Mouse (Mus musculus) hindbrain, embryonic 16.5 days (tissue): ENCODE results near the gene Matk. TPM values are rescaled to one million over a fixed set of nuclear protein-coding genes. Genes with fewer than 3 reads are reported as not detected.

ENCODE experiments used
- ATAC-seq: fragments of 200-750 bp; cut with Nextera tagmentation; 2 replicates; pipeline ENCODE4 v1.8.0; 2017; ENCODE audit warnings: moderate TSS enrichment, moderate library complexity
- H3K27ac ChIP-seq: fragments of 300-500 bp; sonication (generic); 2 replicates; pipeline ENCODE4 v1.5.1; 2014; ENCODE audit warnings: low read depth, mild to moderate bottlenecking, control low read depth, low read length, moderate library complexity
- H3K27me3 ChIP-seq: fragments of 300-500 bp; sonication (generic); replicated peaks from 2 replicates; pipeline ENCODE4 v1.6.1; 2014; ENCODE audit warnings: low read length; ENCODE audit not compliant: control insufficient read depth, insufficient read depth
- H3K36me3 ChIP-seq: fragments of 300-500 bp; sonication (generic); 2 replicates; pipeline ENCODE4 v1.6.1; 2014; ENCODE audit warnings: mild to moderate bottlenecking, low read length, moderate library complexity, mixed read lengths; ENCODE audit not compliant: control insufficient read depth, insufficient read depth
- H3K4me1 ChIP-seq: fragments of 300-500 bp; sonication (generic); 2 replicates; pipeline ENCODE4 v1.6.1; 2014; ENCODE audit warnings: low read depth, low read length; ENCODE audit not compliant: control insufficient read depth, insufficient read depth
- H3K4me2 ChIP-seq: fragments of 300-500 bp; sonication (generic); 2 replicates; pipeline ENCODE4 v1.6.1; 2014; ENCODE audit warnings: mild to moderate bottlenecking, low read length, control low read depth, moderate library complexity
- H3K4me3 ChIP-seq: fragments of 300-500 bp; sonication (generic); 2 replicates; pipeline ENCODE4 v1.5.1; 2014; ENCODE audit warnings: mild to moderate bottlenecking, low read length, control low read depth, moderate library complexity
- H3K9ac ChIP-seq: fragments of 300-500 bp; sonication (generic); 2 replicates; pipeline ENCODE4 v1.6.1; 2014; ENCODE audit warnings: low read depth, mild to moderate bottlenecking, control low read depth, low read length, moderate library complexity
- H3K9me3 ChIP-seq: fragments of 300-500 bp; sonication (generic); 2 replicates; pipeline ENCODE4 v1.6.1; 2014; ENCODE audit warnings: mild to moderate bottlenecking, low read length, moderate library complexity; ENCODE audit not compliant: control insufficient read depth
- WGBS: fragments of 180-500 bp; shearing (Covaris S2); extraction: QIAGEN DNeasy Blood & Tissue Kit; methylation state at CpG from one replicate; pipeline ENCODE4 v1.1.7; 2014; 5-methylcytosine and 5-hydroxymethylcytosine counted together
- polyA plus RNA-seq: library from polyadenylated mRNA; unstranded; fragments of >200 nt; fragmentation: Nextera tagmentation; extraction: Ambion mirVana; gene quantifications from 2 replicates; pipeline ENCODE4 v1.2.1, GENCODE M21; 2015

Matk gene
- polyA plus RNA-seq, 1 experiment from 2014 or later: 72.8 TPM

GRCm38 (mm10) chr10:81295185-81295584 lies 42.5 kb downstream of the Matk start:
- H3K27ac ChIP-seq: no peak overlapping the region
- H3K4me1 ChIP-seq: peaks cover 25% of the 10 kb centered on the region
- peak overlapping the region; percentile 96; the same call in 1 of the 2 replicates for H3K4me2 ChIP-seq
- no peaks in the 10 kb centered on the region for H3K9me3 ChIP-seq
- 94% methylated on average over 6 of the region's 6 CpGs for WGBS
- peak overlapping the region; percentile 9; the same call in 1 of the 2 replicates for H3K9ac ChIP-seq
- ATAC-seq: no peak
- H3K36me3 ChIP-seq: no peaks in the 10 kb centered on the region
- H3K4me3 ChIP-seq: no peak overlapping the region
- H3K27me3 ChIP-seq: no peaks in the 10 kb centered on the region

GRCm38 (mm10) chr10:81297246-81297645 lies 44.5 kb downstream of the Matk start:
- Histone ChIP-seq H3K4me3 (no peak overlapping the region), H3K27ac (no peak overlapping the region; the same call in 1 of the 2 replicates), H3K36me3 (no peaks in the 10 kb centered on the region), H3K4me2 (no peak overlapping the region), H3K27me3 (no peaks in the 10 kb centered on the region), H3K4me1 (peaks cover 33% of the 10 kb centered on the region), H3K9me3 (no peaks in the 10 kb centered on the region), H3K9ac (no peak overlapping the region)
- 80% methylated on average over 6 of the region's 6 CpGs for WGBS
- no peak for ATAC-seq

DNA sequence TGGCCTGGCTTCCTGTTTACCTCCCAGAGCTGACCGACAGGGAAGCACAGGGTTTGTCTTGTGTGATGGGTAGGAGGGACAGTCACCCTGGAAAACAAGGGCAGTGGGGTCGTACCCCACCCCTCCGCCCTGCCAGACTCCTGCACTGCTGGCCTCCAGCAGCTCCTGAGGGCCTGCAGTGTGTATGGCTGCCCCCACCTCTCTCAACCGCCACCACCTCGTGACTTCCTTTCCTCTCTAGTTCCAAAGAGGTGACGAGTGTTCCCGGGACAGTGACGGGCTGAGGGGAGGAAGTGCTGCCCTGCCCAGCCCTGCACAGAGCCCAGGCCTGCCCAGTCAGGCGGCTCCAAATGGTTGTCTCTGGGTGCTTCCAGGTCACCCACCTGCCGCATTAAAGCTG lies 45.1 kb downstream of the Matk start:
- H3K4me1 ChIP-seq: peaks cover 37% of the 10 kb centered on the region
- WGBS: 73% methylated on average over 10 of the region's 10 CpGs
- H3K4me3 ChIP-seq: no peak overlapping the region
- H3K9ac ChIP-seq: no peak overlapping the region; the same call in 1 of the 2 replicates
- no peaks in the 10 kb centered on the region for H3K36me3 ChIP-seq
- H3K27ac ChIP-seq: peak overlapping the region; percentile 51; the same call in 1 of the 2 replicates
- no peak overlapping the region for H3K4me2 ChIP-seq
- no peaks in the 10 kb centered on the region for H3K9me3 ChIP-seq
- ATAC-seq: no peak
- no peaks in the 10 kb centered on the region for H3K27me3 ChIP-seq

GRCm38 (mm10) chr10:81298369-81299100 lies 45.8 kb downstream of the Matk start:
- no peak for ATAC-seq
- no peaks in the 10 kb centered on the region for H3K9me3 ChIP-seq
- 95% methylated on average over 17 of the region's 17 CpGs for WGBS
- H3K27me3 ChIP-seq: no peaks in the 10 kb centered on the region
- peaks cover 37% of the 10 kb centered on the region for H3K4me1 ChIP-seq
- H3K9ac ChIP-seq: no peak overlapping the region
- H3K4me2 ChIP-seq: no peak overlapping the region
- H3K27ac ChIP-seq: no peak overlapping the region
- H3K4me3 ChIP-seq: no peak overlapping the region
- H3K36me3 ChIP-seq: no peaks in the 10 kb centered on the region

DNA sequence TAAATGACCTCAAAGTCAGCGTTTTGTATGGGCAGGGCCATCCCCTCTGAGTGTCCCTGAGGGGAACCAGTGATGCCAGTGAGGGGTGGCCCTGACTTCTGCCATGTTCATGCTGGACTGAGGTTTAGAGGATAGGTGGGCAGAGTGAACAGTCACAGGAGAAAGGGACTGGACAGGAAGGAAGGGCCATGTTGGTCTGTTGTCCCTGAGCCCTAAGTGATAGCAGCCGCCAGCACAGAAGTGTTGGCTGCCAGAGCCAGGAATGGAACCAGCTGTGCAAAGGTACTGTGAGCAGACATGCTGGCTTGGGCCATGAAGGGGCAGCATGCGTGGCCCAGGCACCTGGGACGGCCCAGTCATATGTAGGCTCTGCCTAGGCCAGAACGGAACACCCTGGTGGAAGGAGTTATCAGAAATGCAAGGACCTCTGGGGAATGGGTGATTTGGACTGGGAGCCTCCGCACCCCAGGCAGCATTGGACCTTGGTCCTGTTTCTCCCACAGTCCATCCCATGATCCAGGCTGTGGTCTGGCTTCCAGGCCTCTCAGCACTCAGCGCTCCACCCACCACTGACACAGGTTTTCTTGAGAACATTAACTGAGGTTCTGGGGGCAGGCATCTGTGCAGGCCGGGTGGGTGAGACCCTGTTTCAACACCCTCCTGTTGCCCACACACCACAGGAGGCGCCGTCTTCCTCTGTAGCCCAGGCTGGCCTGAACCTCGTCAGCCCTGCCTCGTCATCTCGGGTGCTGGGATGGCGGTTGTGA lies 47.0 kb downstream of the Matk start:
- Histone ChIP-seq H3K27ac (no peak overlapping the region), H3K4me3 (no peak overlapping the region), H3K4me1 (peaks cover 33% of the 10 kb centered on the region), H3K36me3 (no peaks in the 10 kb centered on the region), H3K4me2 (no peak overlapping the region), H3K27me3 (no peaks in the 10 kb centered on the region), H3K9me3 (no peaks in the 10 kb centered on the region), H3K9ac (no peak overlapping the region)
- no peak for ATAC-seq
- WGBS: 90% methylated on average over 14 of the region's 14 CpGs

DNA sequence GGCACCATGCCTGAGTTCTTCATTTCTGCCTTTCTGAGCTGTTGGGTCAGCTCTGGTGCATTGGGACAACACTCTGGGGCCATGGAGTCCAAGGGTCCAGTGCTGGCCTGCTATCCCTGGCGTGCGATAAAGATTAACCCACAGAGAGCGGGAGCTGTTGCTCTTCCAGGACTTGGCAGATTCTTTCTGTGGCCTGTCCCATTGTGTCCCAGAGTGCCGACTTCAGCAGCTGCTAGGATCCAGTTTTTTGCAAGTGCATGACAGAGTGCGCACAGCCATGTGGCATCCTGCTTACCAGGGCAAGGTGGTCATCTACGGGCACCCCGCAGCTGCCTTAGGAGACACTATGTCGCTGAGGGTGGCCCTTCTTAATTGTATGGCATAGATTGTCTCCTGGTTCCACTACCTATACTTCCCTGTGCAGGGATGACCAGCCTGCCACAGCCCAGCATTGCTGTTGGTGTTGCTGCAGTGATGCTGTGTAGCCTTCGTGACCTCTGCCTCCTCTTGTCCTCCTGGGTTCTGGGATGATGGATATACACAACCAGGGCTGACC lies 47.7 kb downstream of the Matk start:
- no peak for ATAC-seq
- Histone ChIP-seq H3K9ac (no peak overlapping the region), H3K4me1 (peaks cover 27% of the 10 kb centered on the region), H3K4me3 (no peak overlapping the region), H3K27ac (no peak overlapping the region), H3K27me3 (no peaks in the 10 kb centered on the region), H3K9me3 (no peaks in the 10 kb centered on the region), H3K36me3 (no peaks in the 10 kb centered on the region), H3K4me2 (no peak overlapping the region)
- WGBS: 72% methylated on average over 9 of the region's 9 CpGs

- Histone ChIP-seq H3K36me3 (peaks cover 2% of the 10 kb centered on the region; the same call in 1 of the 2 replicates), H3K4me1 (peaks cover 23% of the 10 kb centered on the region), H3K9me3 (no peaks in the 10 kb centered on the region), H3K27ac (no peak overlapping the region), H3K27me3 (no peaks in the 10 kb centered on the region), H3K4me2 (no peak overlapping the region), H3K9ac (no peak overlapping the region), H3K4me3 (no peak overlapping the region)
- no peak for ATAC-seq
- WGBS: 83% methylated on average over 9 of the region's 9 CpGs
Measured at GRCm38 (mm10) chr10:81301321-81301720, 48.6 kb downstream of the Matk start.

GRCm38 (mm10) chr10:81302288-81302687 lies 49.6 kb downstream of the Matk start:
- peak overlapping the region; percentile 20; the same call in 1 of the 2 replicates for H3K27ac ChIP-seq
- no peak overlapping the region for H3K9ac ChIP-seq
- no peak overlapping the region for H3K4me2 ChIP-seq
- peaks cover 10% of the 10 kb centered on the region for H3K36me3 ChIP-seq
- H3K27me3 ChIP-seq: no peaks in the 10 kb centered on the region
- 66% methylated on average over 4 of the region's 4 CpGs for WGBS
- H3K4me1 ChIP-seq: peaks cover 23% of the 10 kb centered on the region
- no peak overlapping the region for H3K4me3 ChIP-seq
- ATAC-seq: no peak
- no peaks in the 10 kb centered on the region for H3K9me3 ChIP-seq

DNA sequence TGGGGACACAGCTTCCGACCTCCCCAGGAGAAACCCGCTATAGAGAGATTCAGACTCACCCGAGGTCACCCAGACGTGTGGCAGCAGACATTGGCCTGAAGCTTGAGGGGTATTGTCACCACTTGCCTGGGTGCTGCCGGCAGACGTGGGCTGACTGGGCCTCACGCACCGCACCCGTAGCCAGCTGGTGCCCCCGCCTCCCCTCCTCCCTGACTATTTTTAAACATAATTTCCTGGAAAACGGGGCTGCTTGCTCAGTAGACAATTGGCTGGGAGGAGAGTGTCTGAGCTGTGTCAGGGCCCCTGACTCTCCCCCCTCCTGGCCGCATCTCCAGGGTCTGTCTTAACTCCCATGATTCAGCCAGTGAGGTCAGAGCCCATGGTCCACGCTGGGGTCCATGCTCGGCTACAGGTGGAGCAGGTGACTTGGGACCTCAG lies 50.1 kb downstream of the Matk start:
- H3K27ac ChIP-seq: no peak overlapping the region
- no peak for ATAC-seq
- H3K4me1 ChIP-seq: peaks cover 23% of the 10 kb centered on the region
- WGBS: 74% methylated on average over 14 of the region's 14 CpGs
- peaks cover 15% of the 10 kb centered on the region for H3K36me3 ChIP-seq
- no peak overlapping the region for H3K4me2 ChIP-seq
- no peaks in the 10 kb centered on the region for H3K9me3 ChIP-seq
- H3K4me3 ChIP-seq: no peak overlapping the region
- H3K9ac ChIP-seq: no peak overlapping the region
- no peaks in the 10 kb centered on the region for H3K27me3 ChIP-seq
